ENCODE assay signal across 8 mouse cellular contexts in the genomic region with DNA sequence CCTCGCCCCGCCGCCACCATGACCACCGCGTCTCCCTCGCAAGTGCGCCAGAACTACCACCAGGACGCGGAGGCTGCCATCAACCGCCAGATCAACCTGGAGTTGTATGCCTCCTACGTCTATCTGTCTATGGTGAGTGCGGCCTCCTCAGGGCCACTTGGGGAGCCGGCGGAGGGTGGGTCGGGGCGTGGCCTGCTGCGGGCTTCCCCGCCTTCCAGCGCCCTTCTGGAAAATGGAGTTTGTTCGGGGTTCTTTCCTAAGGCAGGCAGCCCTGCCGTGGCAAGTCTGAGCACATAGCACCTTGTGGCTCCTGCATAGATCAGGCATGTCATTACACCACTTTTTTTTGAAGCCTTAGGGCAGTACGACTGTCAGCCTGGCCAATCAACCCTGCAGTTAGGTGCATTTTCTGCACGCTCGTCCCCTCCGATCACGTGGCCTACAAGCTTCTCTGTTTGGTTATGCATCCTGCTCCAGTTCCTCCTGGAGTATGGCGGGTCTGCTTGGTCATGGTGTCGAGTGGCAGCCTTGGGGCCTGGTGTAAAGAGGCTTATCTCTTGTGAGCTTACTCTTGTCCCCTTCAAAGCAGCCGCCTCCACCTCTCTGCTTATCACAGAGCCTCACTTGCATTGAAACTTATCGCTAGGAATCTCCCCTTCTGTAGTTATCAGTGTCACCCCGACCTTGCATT. TPM values are rescaled to one million over a fixed set of nuclear protein-coding genes. Genes with fewer than 3 reads are reported as not detected.
DNase-seq lines count a peak whose midpoint lies in the region; ATAC-seq and TF ChIP-seq lines count a peak whose summit lies in the region.

No protein-coding gene starts in this region.

- peak; percentile 51 to 70 for DNase-seq in right cerebral cortex, adult 2 months (ENCODE audit: low spot score in 2 of 2)
- no peak for DNase-seq in right cerebral cortex, postnatal 25 days
- peak; percentile 66 for DNase-seq in embryo, embryonic 10.5 days (ENCODE audit: low spot score)
- peak; percentile 60 to 82 for DNase-seq in gastrocnemius, postnatal 4 days (ENCODE audit: low spot score in 2 of 2)
- DNase-seq in kidney, adult 2 months: peak; percentile 78
- peak; percentile 83 for DNase-seq in liver, postnatal 0 days
- DNase-seq in thymus, postnatal 14 days: peak; percentile 65

- peak overlapping the region; percentile 74 for H3K4me2 ChIP-seq in liver, postnatal 0 days (ENCODE audit: low read depth, low read length)
- H3K4me2 ChIP-seq in neural tube, embryonic 15.5 days: peak overlapping the region; percentile 69

- no peak for TF ChIP-seq CTCF in kidney, adult 2 months (conservative IDR thresholded peaks at IDR 0.05; ENCODE audit: insufficient read depth, insufficient read length, low read depth, low read length)
- TF ChIP-seq CTCF in liver, postnatal 0 days (IDR thresholded peaks at IDR 0.05; ENCODE audit: low read depth): no peak

- WGBS in kidney, adult 2 months: under 1% methylated on average over 31 of the region's 31 CpGs
- WGBS in liver, postnatal 0 days (ENCODE audit: insufficient replicate concordance): 1% methylated on average over 29 of the region's 31 CpGs
- WGBS in neural tube, embryonic 15.5 days: under 1% methylated on average over 31 of the region's 31 CpGs

- peaks cover 13% of the 10 kb centered on the region for H3K36me3 ChIP-seq in kidney, adult 2 months (ENCODE audit: control insufficient read depth, insufficient read depth, low read length)
- H3K36me3 ChIP-seq in liver, postnatal 0 days (replicated peaks; ENCODE audit: insufficient read depth, low read length): peaks cover 32% of the 10 kb centered on the region
- H3K36me3 ChIP-seq in neural tube, embryonic 15.5 days: peaks cover 21% of the 10 kb centered on the region

- ATAC-seq in liver, postnatal 0 days: peak; percentile 69
- peak; percentile 81 for ATAC-seq in neural tube, embryonic 15.5 days (ENCODE audit: low FRiP score)

- H3K9ac ChIP-seq in liver, postnatal 0 days (replicated peaks): peak overlapping the region; percentile 94
- H3K9ac ChIP-seq in neural tube, embryonic 15.5 days (replicated peaks): peak overlapping the region; percentile 95

- peak; percentile 94 for TF ChIP-seq EP300 in liver, postnatal 0 days (IDR thresholded peaks at IDR 0.05; ENCODE audit: low read depth)

- peaks cover 20% of the 10 kb centered on the region for H3K4me1 ChIP-seq in kidney, adult 2 months (ENCODE audit: control insufficient read depth, insufficient read depth, low read length)
- H3K4me1 ChIP-seq in liver, postnatal 0 days (ENCODE audit: insufficient read depth): peaks cover 42% of the 10 kb centered on the region
- H3K4me1 ChIP-seq in neural tube, embryonic 15.5 days: peaks cover 29% of the 10 kb centered on the region

- peak overlapping the region; percentile 93 for H3K4me3 ChIP-seq in kidney, adult 2 months (ENCODE audit: insufficient read depth, low read depth, low read length)
- peak overlapping the region; percentile 88 for H3K4me3 ChIP-seq in liver, postnatal 0 days (ENCODE audit: low read depth, low read length)
- H3K4me3 ChIP-seq in neural tube, embryonic 15.5 days (replicated peaks): peak overlapping the region; percentile 92

- H3K9me3 ChIP-seq in liver, postnatal 0 days (ENCODE audit: low read length): no peaks in the 10 kb centered on the region
- H3K9me3 ChIP-seq in neural tube, embryonic 15.5 days (replicated peaks): no peaks in the 10 kb centered on the region

- TF ChIP-seq POLR2A in kidney, adult 2 months (IDR thresholded peaks at IDR 0.05; ENCODE audit: low read depth, low read length): peak; percentile 33

- no peaks in the 10 kb centered on the region for H3K27me3 ChIP-seq in kidney, adult 2 months (replicated peaks; ENCODE audit: control insufficient read depth, insufficient read depth, low read length)
- no peaks in the 10 kb centered on the region for H3K27me3 ChIP-seq in liver, postnatal 0 days (ENCODE audit: insufficient read depth, low read length)
- no peaks in the 10 kb centered on the region for H3K27me3 ChIP-seq in neural tube, embryonic 15.5 days (replicated peaks)

- peak overlapping the region; percentile 96 for H3K27ac ChIP-seq in kidney, adult 2 months (ENCODE audit: insufficient read depth, low read depth, low read length)
- peak overlapping the region; percentile 99 for H3K27ac ChIP-seq in liver, postnatal 0 days (ENCODE audit: low read depth)
- peak overlapping the region; percentile 96 for H3K27ac ChIP-seq in neural tube, embryonic 15.5 days (replicated peaks)

RNA-seq across cellular contexts. Expression of a gene that starts 2.6 kb away (rescaled TPM):
- total RNA-seq in gastrocnemius, postnatal 4 days (2021): 1,000 to 10,000 TPM; 1,831 to 1,888 TPM
- 8,110 and 8,726 TPM in 2 replicates for polyA plus RNA-seq in kidney, adult 2 months (2012; rRNA removed)
- 4,793 and 5,083 TPM in 2 replicates for polyA plus RNA-seq in liver, postnatal 0 days (2015; fragmentation: Nextera tagmentation; extraction: Ambion mirVana)
- 1,798 and 1,858 TPM in 2 replicates for polyA plus RNA-seq in neural tube, embryonic 15.5 days (2015; fragmentation: Nextera tagmentation; extraction: Ambion mirVana)

RNA-seq across cellular contexts. Expression of a gene that starts 18.4 kb away (rescaled TPM):
- 1 to 10 TPM; 1.2 to 1.5 TPM for total RNA-seq in gastrocnemius, postnatal 4 days (2021)
- 0.33 and 0.38 TPM in 2 replicates for polyA plus RNA-seq in kidney, adult 2 months (2012; rRNA removed)
- polyA plus RNA-seq in liver, postnatal 0 days (2015; fragmentation: Nextera tagmentation; extraction: Ambion mirVana): 0.08 and 0.13 TPM in 2 replicates
- 2.1 and 2.3 TPM in 2 replicates for polyA plus RNA-seq in neural tube, embryonic 15.5 days (2015; fragmentation: Nextera tagmentation; extraction: Ambion mirVana)

RNA-seq across cellular contexts. Expression of a gene that starts 18.5 kb away (rescaled TPM):
- total RNA-seq in gastrocnemius, postnatal 4 days (2021): 10 to 100 TPM; 24.2 to 26.1 TPM
- polyA plus RNA-seq in kidney, adult 2 months (2012; rRNA removed): 66.0 and 90.9 TPM in 2 replicates
- polyA plus RNA-seq in liver, postnatal 0 days (2015; fragmentation: Nextera tagmentation; extraction: Ambion mirVana): 74.9 and 80.9 TPM in 2 replicates
- 21.4 and 22.5 TPM in 2 replicates for polyA plus RNA-seq in neural tube, embryonic 15.5 days (2015; fragmentation: Nextera tagmentation; extraction: Ambion mirVana)

RNA-seq across cellular contexts. Expression of a gene that starts 58.4 kb away (rescaled TPM):
- 10 to 100 TPM; 16.8 to 28.4 TPM for total RNA-seq in gastrocnemius, postnatal 4 days (2021)
- polyA plus RNA-seq in kidney, adult 2 months (2012; rRNA removed): 382 and 459 TPM in 2 replicates
- polyA plus RNA-seq in liver, postnatal 0 days (2015; fragmentation: Nextera tagmentation; extraction: Ambion mirVana): 1.7 and 2.0 TPM in 2 replicates
- 30.3 and 32.3 TPM in 2 replicates for polyA plus RNA-seq in neural tube, embryonic 15.5 days (2015; fragmentation: Nextera tagmentation; extraction: Ambion mirVana)
